Mouse (Mus musculus) midbrain, embryonic 12.5 days (tissue): ENCODE data around the gene Mat2a. TPM values are rescaled to one million over a fixed set of nuclear protein-coding genes. Genes with fewer than 3 reads are reported as not detected.

Source experiments
- ATAC-seq: fragments of 200-750 bp; cut with Nextera tagmentation; 2 replicates; pipeline ENCODE4 v1.8.0; 2017; ENCODE audit warnings: low read depth, moderate TSS enrichment, moderate library complexity; ENCODE audit not compliant: low FRiP score
- H3K27ac ChIP-seq: fragments of 300-500 bp; sonication (generic); replicated peaks from 2 replicates; pipeline ENCODE4 v1.5.1; 2016; ENCODE audit warnings: mild to moderate bottlenecking
- H3K27me3 ChIP-seq: fragments of 300-500 bp; sonication (generic); 2 replicates; pipeline ENCODE4 v1.6.1; 2016; ENCODE audit warnings: mild to moderate bottlenecking
- H3K36me3 ChIP-seq: fragments of 300-500 bp; sonication (generic); 2 replicates; pipeline ENCODE4 v1.6.1; 2016
- H3K4me1 ChIP-seq: fragments of 300-500 bp; sonication (generic); 2 replicates; pipeline ENCODE4 v1.6.1; 2016
- H3K4me2 ChIP-seq: fragments of 300-500 bp; sonication (generic); replicated peaks from 2 replicates; pipeline ENCODE4 v1.6.1; 2016; ENCODE audit warnings: mild to moderate bottlenecking, moderate library complexity
- H3K4me3 ChIP-seq: fragments of 300-500 bp; sonication (generic); 2 replicates; pipeline ENCODE4 v1.5.1; 2016; ENCODE audit warnings: mild to moderate bottlenecking
- H3K9ac ChIP-seq: fragments of 300-500 bp; sonication (generic); replicated peaks from 2 replicates; pipeline ENCODE4 v1.6.1; 2016; ENCODE audit warnings: mild to moderate bottlenecking, moderate library complexity
- H3K9me3 ChIP-seq: fragments of 300-500 bp; sonication (generic); 2 replicates; pipeline ENCODE4 v1.6.1; 2016; ENCODE audit warnings: mild to moderate bottlenecking
- WGBS: fragments of 180-500 bp; shearing (Covaris S2); methylation state at CpG from one replicate; pipeline ENCODE4 v1.1.7; 2016; 5-methylcytosine and 5-hydroxymethylcytosine counted together
- polyA plus RNA-seq: library from polyadenylated mRNA; unstranded; fragments of >200 nt; fragmentation: Nextera tagmentation; extraction: Ambion mirVana; gene quantifications from 2 replicates; pipeline ENCODE4 v1.2.1, GENCODE M21; 2016

The Mat2a gene
- polyA plus RNA-seq, 1 experiment from 2014 or later = 422 TPM

- H3K4me2 ChIP-seq = no peak overlapping the region
- H3K9ac ChIP-seq = no peak overlapping the region
- WGBS = 42% methylated on average over 8 of the region's 8 CpGs
- ATAC-seq = peak; percentile 83
- no peaks in the 10 kb centered on the region for H3K4me1 ChIP-seq
- no peak overlapping the region; the same call in 1 of the 2 replicates for H3K27ac ChIP-seq
- no peaks in the 10 kb centered on the region for H3K9me3 ChIP-seq
- no peak overlapping the region for H3K4me3 ChIP-seq
- peaks cover 73% of the 10 kb centered on the region for H3K36me3 ChIP-seq
- no peaks in the 10 kb centered on the region for H3K27me3 ChIP-seq
These were observed 11.3 kb downstream of the Mat2a start for GRCm38 (mm10) chr6:72428036-72428435.

DNA sequence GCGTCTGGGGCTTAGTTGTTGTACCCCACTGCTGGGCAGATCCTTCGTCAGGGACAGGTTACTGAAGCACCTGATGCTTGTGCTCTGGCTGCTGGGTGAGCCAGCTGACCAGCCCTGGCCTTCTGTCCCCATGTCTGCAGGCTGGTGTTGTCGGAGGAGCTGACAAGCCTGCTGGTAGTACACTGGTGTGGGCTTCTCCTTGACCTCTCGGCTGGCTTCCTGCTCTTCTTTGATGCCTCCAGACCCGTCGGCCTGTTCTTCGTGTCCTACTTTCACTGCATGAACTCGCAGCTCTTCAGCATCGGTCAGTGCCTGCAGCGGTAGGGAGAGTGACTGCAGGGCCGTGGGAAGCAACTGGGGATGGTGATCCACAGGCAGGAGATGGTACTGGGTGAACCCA lies 13.7 kb downstream of the Mat2a start:
- Histone ChIP-seq H3K36me3 (peaks cover 67% of the 10 kb centered on the region), H3K9me3 (no peaks in the 10 kb centered on the region), H3K4me3 (no peak overlapping the region), H3K4me2 (no peak overlapping the region), H3K27me3 (no peaks in the 10 kb centered on the region), H3K9ac (no peak overlapping the region), H3K27ac (no peak overlapping the region), H3K4me1 (no peaks in the 10 kb centered on the region)
- no peak for ATAC-seq
- 94% methylated on average over 11 of the region's 11 CpGs for WGBS

DNA sequence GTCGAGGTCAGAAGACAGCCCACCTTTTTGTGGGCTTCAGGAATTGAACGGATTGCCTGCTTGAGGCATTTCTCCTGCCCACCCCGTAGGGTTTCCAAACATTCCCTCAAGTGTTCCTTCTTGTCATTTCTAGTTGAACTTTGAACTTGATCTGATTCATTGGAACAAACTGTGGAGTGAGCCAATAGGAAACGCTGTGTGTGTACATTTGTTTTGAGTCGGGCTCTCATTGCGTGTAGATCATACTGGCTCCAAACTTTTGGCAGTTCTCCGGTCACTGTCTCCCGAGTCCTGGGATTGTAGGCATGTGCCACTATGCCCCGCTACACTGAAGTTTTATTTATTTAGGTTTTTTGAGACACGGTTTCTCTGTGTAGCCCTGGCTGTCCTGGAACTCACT lies 18.5 kb downstream of the Mat2a start:
- H3K27me3 ChIP-seq = no peaks in the 10 kb centered on the region

DNA sequence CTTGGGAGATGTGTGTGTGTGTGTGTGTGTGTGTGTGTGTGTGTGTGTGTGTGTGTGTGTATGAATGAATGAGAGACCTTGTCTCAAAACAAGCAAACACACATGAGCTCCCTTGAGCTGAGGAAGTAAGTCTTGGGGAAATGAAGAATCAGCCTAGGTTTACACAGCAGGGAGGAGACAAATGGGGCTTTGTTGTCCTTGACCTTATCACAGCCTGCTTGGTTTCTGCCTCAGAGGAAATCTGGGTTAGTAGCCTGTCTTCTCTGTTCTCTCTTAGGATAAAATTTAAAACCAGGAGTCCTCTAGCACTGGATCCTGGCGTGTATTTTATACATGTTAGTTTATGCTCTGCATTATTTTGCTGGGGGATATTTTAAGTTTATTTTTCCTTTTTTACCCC lies 19.6 kb downstream of the Mat2a start:
- H3K4me1 ChIP-seq = peaks cover 5% of the 10 kb centered on the region
- H3K27ac ChIP-seq = no peak overlapping the region
- ATAC-seq = no peak
- peaks cover 59% of the 10 kb centered on the region for H3K36me3 ChIP-seq
- WGBS = 88% methylated on average over 1 of the region's 1 CpGs
- H3K27me3 ChIP-seq = no peaks in the 10 kb centered on the region
- no peaks in the 10 kb centered on the region for H3K9me3 ChIP-seq
- no peak overlapping the region for H3K9ac ChIP-seq
- no peak overlapping the region for H3K4me2 ChIP-seq
- H3K4me3 ChIP-seq = no peak overlapping the region

More for the DNA sequence above, 18.5 kb downstream of the Mat2a start:
- no peak overlapping the region for H3K4me3 ChIP-seq
- peaks cover 70% of the 10 kb centered on the region for H3K36me3 ChIP-seq
- no peak overlapping the region for H3K9ac ChIP-seq
- 94% methylated on average over 10 of the region's 10 CpGs for WGBS
- no peak overlapping the region for H3K4me2 ChIP-seq
- ATAC-seq = no peak
- no peaks in the 10 kb centered on the region for H3K9me3 ChIP-seq
- H3K27ac ChIP-seq = no peak overlapping the region
- H3K4me1 ChIP-seq = no peaks in the 10 kb centered on the region

GRCm38 (mm10) chr6:72418279-72418678 lies 21.1 kb downstream of the Mat2a start:
- Histone ChIP-seq H3K4me3 (no peak overlapping the region), H3K9me3 (no peaks in the 10 kb centered on the region), H3K4me1 (peaks cover 9% of the 10 kb centered on the region), H3K27me3 (no peaks in the 10 kb centered on the region), H3K36me3 (peaks cover 44% of the 10 kb centered on the region), H3K9ac (no peak overlapping the region), H3K27ac (no peak overlapping the region), H3K4me2 (no peak overlapping the region)
- 96% methylated on average over 4 of the region's 4 CpGs for WGBS
- no peak for ATAC-seq

GRCm38 (mm10) chr6:72415964-72416772 lies 23.2 kb downstream of the Mat2a start:
- ATAC-seq = no peak
- no peaks in the 10 kb centered on the region for H3K27me3 ChIP-seq
- 87% methylated on average over 7 of the region's 7 CpGs for WGBS
- peaks cover 31% of the 10 kb centered on the region for H3K36me3 ChIP-seq
- no peak overlapping the region for H3K4me2 ChIP-seq
- no peak overlapping the region for H3K9ac ChIP-seq
- no peak overlapping the region for H3K27ac ChIP-seq
- no peaks in the 10 kb centered on the region for H3K9me3 ChIP-seq
- peaks cover 9% of the 10 kb centered on the region for H3K4me1 ChIP-seq
- H3K4me3 ChIP-seq = no peak overlapping the region

DNA sequence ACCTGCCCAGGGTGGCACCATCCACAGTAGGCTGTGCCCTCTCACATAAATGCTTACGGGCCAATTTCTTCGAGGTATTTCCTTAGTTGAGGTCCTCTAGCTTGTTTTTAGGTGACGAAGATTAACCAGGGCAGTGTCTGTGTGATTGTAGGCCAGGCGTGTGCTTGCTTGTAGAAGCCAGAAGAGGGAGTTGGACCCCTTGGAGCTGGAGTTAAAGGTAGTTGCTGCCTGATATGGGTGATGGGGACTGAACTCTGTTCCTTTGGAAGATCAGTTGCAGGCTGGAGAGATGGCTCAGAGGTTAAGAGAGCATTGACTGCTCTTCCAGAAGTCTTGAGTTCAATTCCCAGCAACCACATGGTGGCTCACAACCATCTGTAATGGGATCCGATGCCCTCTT lies 24.2 kb downstream of the Mat2a start:
- Histone ChIP-seq H3K36me3 (peaks cover 25% of the 10 kb centered on the region), H3K4me3 (peak overlapping the region; percentile 60; the same call in 1 of the 2 replicates), H3K27ac (no peak overlapping the region), H3K9me3 (no peaks in the 10 kb centered on the region), H3K27me3 (no peaks in the 10 kb centered on the region), H3K4me2 (peak overlapping the region; percentile 77), H3K9ac (no peak overlapping the region), H3K4me1 (peaks cover 9% of the 10 kb centered on the region)
- no peak for ATAC-seq
- 75% methylated on average over 5 of the region's 5 CpGs for WGBS

- Histone ChIP-seq H3K27ac (peak within 1 kb of the TSS; percentile 35; the same call in 1 of the 2 replicates), H3K4me2 (peak within 1 kb of the TSS; percentile 77), H3K27me3 (no peaks in the 10 kb centered on the region), H3K36me3 (peaks cover 20% of the 10 kb centered on the region), H3K4me1 (peaks cover 9% of the 10 kb centered on the region), H3K4me3 (peak within 1 kb of the TSS; percentile 60), H3K9me3 (no peaks in the 10 kb centered on the region), H3K9ac (peak within 1 kb of the TSS; percentile 74)
- ATAC-seq = peak; percentile 97
- 2% methylated on average over 33 of the region's 33 CpGs for WGBS
These were observed 25.1 kb downstream of the Mat2a start, which contains the start of gene Ggcx for GRCm38 (mm10) chr6:72414076-72414756. TSS of gene Ggcx (plus strand) at chr6:72414308.

DNA sequence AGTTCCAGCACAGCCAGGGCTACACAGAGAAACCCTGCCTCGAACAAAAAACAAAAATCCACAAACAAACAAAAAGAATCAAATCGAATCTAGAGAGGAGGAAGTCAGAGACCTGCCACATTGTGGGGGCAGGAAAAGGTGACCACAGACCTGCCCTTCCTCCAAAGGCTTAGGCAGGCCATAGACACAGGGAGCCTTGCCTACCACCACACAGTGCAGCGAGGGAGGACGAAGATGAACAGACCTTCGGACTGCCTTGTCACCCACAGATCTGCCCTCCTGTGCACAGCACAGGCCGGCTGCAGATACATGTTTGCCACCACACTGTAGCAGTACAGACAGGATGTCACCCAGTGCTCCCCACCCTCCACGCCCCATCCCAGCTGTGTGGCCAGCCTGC lies 28.8 kb downstream of the Mat2a start:
- no peak overlapping the region for H3K4me2 ChIP-seq
- no peaks in the 10 kb centered on the region for H3K36me3 ChIP-seq
- peaks cover 9% of the 10 kb centered on the region for H3K4me1 ChIP-seq
- H3K9me3 ChIP-seq = no peaks in the 10 kb centered on the region
- WGBS = 82% methylated on average over 7 of the region's 7 CpGs
- no peaks in the 10 kb centered on the region for H3K27me3 ChIP-seq
- H3K4me3 ChIP-seq = no peak overlapping the region
- no peak overlapping the region for H3K9ac ChIP-seq
- ATAC-seq = no peak
- H3K27ac ChIP-seq = no peak overlapping the region

DNA sequence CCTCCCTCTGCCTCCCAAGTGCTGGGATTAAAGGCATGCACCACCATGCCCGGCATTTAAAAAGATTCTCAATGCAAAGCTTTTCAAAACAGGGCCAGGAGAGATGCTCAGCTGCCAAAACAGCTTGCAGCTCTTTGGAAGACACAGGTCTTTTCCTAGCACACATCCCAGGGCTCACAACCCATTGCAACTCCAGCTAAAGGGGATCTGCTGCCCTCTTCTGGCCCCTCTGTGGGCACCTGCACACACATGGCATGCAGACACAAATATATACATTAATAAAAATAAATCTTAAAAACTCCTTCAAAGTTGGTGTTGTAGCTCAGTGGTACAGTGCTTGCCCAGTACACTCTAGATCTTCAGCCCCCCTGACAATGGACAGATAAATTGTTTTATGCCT lies 29.4 kb downstream of the Mat2a start:
- 17% methylated on average over 1 of the region's 1 CpGs for WGBS
- ATAC-seq = no peak
- no peaks in the 10 kb centered on the region for H3K9me3 ChIP-seq
- no peak overlapping the region for H3K27ac ChIP-seq
- H3K4me1 ChIP-seq = peaks cover 6% of the 10 kb centered on the region
- no peaks in the 10 kb centered on the region for H3K36me3 ChIP-seq
- no peak overlapping the region for H3K4me2 ChIP-seq
- H3K9ac ChIP-seq = no peak overlapping the region
- no peak overlapping the region for H3K4me3 ChIP-seq
- H3K27me3 ChIP-seq = no peaks in the 10 kb centered on the region

DNA sequence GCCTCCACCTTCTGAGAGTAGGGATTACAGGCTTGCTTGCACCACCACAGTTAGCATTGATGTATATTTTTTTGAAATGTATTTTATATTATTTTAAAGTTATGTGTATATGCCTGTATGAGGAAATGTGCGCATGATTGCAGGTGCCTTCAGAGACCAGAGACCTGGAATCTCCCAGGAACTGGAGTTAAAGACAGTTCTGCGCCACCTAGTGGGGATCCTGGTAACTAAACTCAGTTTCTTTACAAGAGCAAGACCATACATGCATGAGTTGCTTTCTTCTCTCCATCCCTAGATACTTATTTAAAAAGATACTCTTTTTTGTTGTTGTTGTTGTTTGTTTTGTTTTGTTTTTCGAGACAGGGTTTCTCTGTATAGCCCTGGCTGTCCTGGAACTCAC lies 29.8 kb downstream of the Mat2a start:
- Histone ChIP-seq H3K36me3 (no peaks in the 10 kb centered on the region), H3K9ac (no peak overlapping the region), H3K4me2 (no peak overlapping the region), H3K4me1 (peaks cover 1% of the 10 kb centered on the region; the same call in 1 of the 2 replicates), H3K4me3 (no peak overlapping the region), H3K9me3 (no peaks in the 10 kb centered on the region), H3K27me3 (no peaks in the 10 kb centered on the region), H3K27ac (no peak overlapping the region)
- 27% methylated on average over 3 of the region's 3 CpGs for WGBS
- no peak for ATAC-seq

GRCm38 (mm10) chr6:72407119-72407518 lies 32.2 kb downstream of the Mat2a start:
- Histone ChIP-seq H3K4me3 (no peak overlapping the region), H3K27ac (no peak overlapping the region), H3K27me3 (no peaks in the 10 kb centered on the region), H3K36me3 (no peaks in the 10 kb centered on the region), H3K9me3 (no peaks in the 10 kb centered on the region), H3K4me2 (no peak overlapping the region), H3K4me1 (no peaks in the 10 kb centered on the region), H3K9ac (no peak overlapping the region)
- ATAC-seq = no peak
- 0% methylated on average over 5 of the region's 5 CpGs for WGBS
